Mouse (Mus musculus) cerebellum, adult (tissue): ENCODE data around the gene Mrps12.
"Not testable (repeated sequence)": the region's sequence is repeated elsewhere in the genome, so short reads cannot be mapped to it uniquely, and the experiment has no call there.

Source experiments
- ATAC-seq: cut with Nextera tagmentation; 2 replicates; pipeline ENCODE4 v1.9.2; 2017; ENCODE audit warnings: mild to moderate bottlenecking, moderate library complexity, mixed read lengths; ENCODE audit not compliant: insufficient number of reproducible peaks, low FRiP score, low TSS enrichment

Gene Mrps12

GRCm38 (mm10) chr7:28715598-28715997 is 26.0 kb downstream of the Mrps12 start:
- no peak for ATAC-seq

- no peak for ATAC-seq
These were observed 27.0 kb downstream of the Mrps12 start for GRCm38 (mm10) chr7:28714667-28715066.

GRCm38 (mm10) chr7:28710962-28711361 is 30.7 kb downstream of the Mrps12 start:
- ATAC-seq = no peak

GRCm38 (mm10) chr7:28709454-28709853 is 32.2 kb downstream of the Mrps12 start:
- no peak for ATAC-seq

- ATAC-seq = no peak
These were observed 38.9 kb downstream of the Mrps12 start for GRCm38 (mm10) chr7:28702601-28703143.

GRCm38 (mm10) chr7:28701306-28701705 is 40.3 kb downstream of the Mrps12 start:
- ATAC-seq = not testable (repeated sequence)

- no peak for ATAC-seq
These were observed 41.4 kb downstream of the Mrps12 start for GRCm38 (mm10) chr7:28700269-28700668.

GRCm38 (mm10) chr7:28697277-28697676 is 44.3 kb downstream of the Mrps12 start:
- ATAC-seq = no peak

- ATAC-seq = no peak
These were observed 46.6 kb downstream of the Mrps12 start for GRCm38 (mm10) chr7:28694966-28695511.

GRCm38 (mm10) chr7:28694423-28694822 is 47.2 kb downstream of the Mrps12 start:
- no peak for ATAC-seq

- peak; percentile 80 for ATAC-seq
These were observed 48.2 kb downstream of the Mrps12 start for GRCm38 (mm10) chr7:28693321-28693966.

- peak; percentile 84; the same call in 1 of the 2 replicates for ATAC-seq
These were observed 48.9 kb downstream of the Mrps12 start, which contains the start of gene Fbxo27 for GRCm38 (mm10) chr7:28692545-28693320. Gene Fbxo27, plus strand, starts transcription at chr7:28692849.

- no peak for ATAC-seq
These were observed 50.5 kb downstream of the Mrps12 start for GRCm38 (mm10) chr7:28691075-28691474.
